Mouse (Mus musculus) bone marrow macrophage, adult 2 months (primary cell): ENCODE data around the gene Cd19.

Experiments
- CTCF ChIP-seq: IDR thresholded peaks from 2 replicates; pipeline ENCODE4 v1.5.1; 2012; ENCODE audit warnings: low read depth, mild to moderate bottlenecking, low read length, moderate library complexity
- POLR2A ChIP-seq: IDR thresholded peaks from 2 replicates; pipeline ENCODE4 v1.6.1; 2012; ENCODE audit warnings: mild to moderate bottlenecking, low read depth, low read length, borderline replicate concordance

DNA sequence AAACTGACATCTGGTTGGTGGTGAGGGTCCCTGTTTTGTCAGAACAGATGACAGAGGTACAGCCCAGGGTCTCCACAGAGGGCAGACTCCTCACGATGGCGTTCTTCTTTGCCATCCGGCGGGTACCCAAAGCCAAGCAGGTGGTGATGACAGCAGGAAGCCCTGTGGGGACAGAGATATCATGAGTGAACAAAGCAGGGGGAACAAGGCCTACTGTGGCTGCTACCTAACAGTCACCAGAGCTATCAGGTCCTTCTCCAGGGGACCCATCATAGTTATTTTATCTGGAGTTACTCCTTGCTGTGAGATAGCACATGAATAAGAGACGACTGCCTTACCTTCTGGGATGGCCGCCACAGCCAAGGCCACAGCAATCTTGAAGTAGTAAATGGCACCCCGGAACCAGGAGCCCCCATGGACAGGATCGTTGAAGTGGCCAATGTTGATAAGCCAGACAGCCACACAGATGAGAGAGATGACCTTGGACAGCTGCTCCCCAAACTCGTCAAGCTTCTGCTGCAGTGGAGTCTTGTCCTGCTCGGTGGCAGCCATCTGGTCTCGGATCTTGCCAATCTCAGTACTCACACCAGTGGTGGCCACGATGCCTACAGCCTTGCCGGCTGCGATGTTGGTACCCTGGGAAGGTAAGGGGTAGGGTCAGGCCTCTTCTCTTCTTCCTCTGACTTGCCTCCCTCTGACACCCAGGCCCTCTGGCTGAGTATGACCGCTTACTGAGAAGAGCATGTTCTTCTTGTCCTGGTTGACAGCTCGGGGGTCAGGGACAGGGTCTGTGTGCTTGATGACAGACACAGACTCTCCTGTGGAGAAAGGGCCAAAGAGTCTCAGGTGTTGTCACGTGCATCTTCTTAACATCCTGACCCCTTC is 41.9 kb upstream of the Cd19 start:
- TF ChIP-seq CTCF (no peak), POLR2A (no peak)
